Mouse (Mus musculus): ENCODE measurements around the gene Eif4e.

The Eif4e gene

GRCm38 (mm10) chr3:138560886-138561285 lies 34.9 kb downstream of the Eif4e start:
- no peak for DNase-seq (ENCODE audit: low read depth in 2 of 2, low spot score in 2 of 2)

- no peak for DNase-seq (ENCODE audit: low read depth in 2 of 2, low spot score in 2 of 2)
Observed at GRCm38 (mm10) chr3:138578867-138579266, 52.9 kb downstream of the Eif4e start.

- no peak for DNase-seq (ENCODE audit: low read depth in 2 of 2, low spot score in 2 of 2)
Observed at GRCm38 (mm10) chr3:138586213-138586612, 60.2 kb downstream of the Eif4e start.

GRCm38 (mm10) chr3:138587137-138587536 lies 61.2 kb downstream of the Eif4e start:
- DNase-seq (ENCODE audit: low read depth in 2 of 2, low spot score in 2 of 2), result no peak

- DNase-seq (ENCODE audit: low read depth in 2 of 2, low spot score in 2 of 2), result no peak
Observed at GRCm38 (mm10) chr3:138588001-138588400, 62.0 kb downstream of the Eif4e start.

GRCm38 (mm10) chr3:138591002-138591401 lies 65.0 kb downstream of the Eif4e start:
- no peak for DNase-seq (ENCODE audit: low read depth in 2 of 2, low spot score in 2 of 2)

GRCm38 (mm10) chr3:138591806-138592365 lies 65.9 kb downstream of the Eif4e start:
- DNase-seq (ENCODE audit: low read depth in 2 of 2, low spot score in 2 of 2), result no peak

GRCm38 (mm10) chr3:138593131-138593530 lies 67.2 kb downstream of the Eif4e start:
- DNase-seq (ENCODE audit: low read depth in 2 of 2, low spot score in 2 of 2), result no peak

- no peak for DNase-seq (ENCODE audit: low read depth in 2 of 2, low spot score in 2 of 2)
Observed at GRCm38 (mm10) chr3:138593911-138594310, 67.9 kb downstream of the Eif4e start.

- no peak for DNase-seq (ENCODE audit: low read depth in 2 of 2, low spot score in 2 of 2)
Observed at GRCm38 (mm10) chr3:138601076-138601475, 75.1 kb downstream of the Eif4e start.

- DNase-seq (ENCODE audit: low read depth in 2 of 2, low spot score in 2 of 2), result no peak
Observed at GRCm38 (mm10) chr3:138605132-138605531, 79.2 kb downstream of the Eif4e start.

- DNase-seq (ENCODE audit: low read depth in 2 of 2, low spot score in 2 of 2), result no peak
Observed at GRCm38 (mm10) chr3:138608665-138609064, 82.7 kb downstream of the Eif4e start.
